Mouse (Mus musculus) lung, adult 2 months (tissue): Measurements from ENCODE around the gene E4f1.

ENCODE experiments used
- CTCF ChIP-seq: fragments of 200-500 bp; IDR thresholded peaks from 2 replicates; pipeline ENCODE4 v1.5.1; 2011; ENCODE audit warnings: mild to moderate bottlenecking, low read length, control low read depth; ENCODE audit not compliant: insufficient read depth
- POLR2A ChIP-seq: fragments of 200-500 bp; IDR thresholded peaks from 2 replicates; pipeline ENCODE4 v1.6.1; 2011; ENCODE audit warnings: low read depth, mild to moderate bottlenecking, control low read depth, low read length, borderline replicate concordance; ENCODE audit errors: extremely low read depth

DNA sequence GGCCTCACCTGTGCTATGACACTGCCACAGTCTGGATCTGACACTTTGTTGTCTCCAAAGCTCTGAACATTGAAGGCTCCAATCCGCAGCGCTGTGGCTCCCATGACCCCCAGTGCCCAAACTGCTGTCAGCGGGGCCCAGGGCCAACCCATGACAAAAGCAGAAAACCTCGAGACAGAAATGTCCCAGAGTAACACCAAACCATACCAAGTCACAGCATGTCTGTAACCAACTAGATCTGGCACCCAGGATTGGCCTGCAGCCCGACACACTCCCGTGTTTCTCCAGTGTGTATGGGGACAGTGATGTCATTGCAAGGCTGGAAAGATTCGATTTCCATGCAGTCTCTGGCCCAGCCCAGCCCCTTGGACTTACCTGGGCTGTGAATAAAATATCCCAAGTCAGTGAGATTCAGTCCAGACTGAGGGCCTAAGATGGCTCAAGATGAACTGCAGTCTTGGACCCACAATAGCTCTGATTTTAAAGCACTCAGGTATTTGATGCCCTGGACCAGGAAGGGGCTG, 27.4 kb downstream of the E4f1 start, which contains the start of gene Dnase1l2:
- TF ChIP-seq POLR2A = no peak
- no peak for TF ChIP-seq CTCF
